8 mouse cellular contexts compared by ENCODE assay signal in genomic region chr8:84815547-84815946, GRCm38 (mm10). TPM values are rescaled to one million over a fixed set of nuclear protein-coding genes. Genes with fewer than 3 reads are reported as not detected.
A peak's percentile ranks its signal among the peaks of the same experiment; 100 is the strongest.
DNase-seq lines count a peak whose midpoint lies in the region; ATAC-seq lines count a peak whose summit lies in the region.

No protein-coding gene starts in this region.

- no peak overlapping the region for H3K4me3 ChIP-seq in intestine, embryonic 15.5 days (replicated peaks)

- H3K27ac ChIP-seq in intestine, embryonic 15.5 days = no peak overlapping the region

- H3K27me3 ChIP-seq in intestine, embryonic 15.5 days (replicated peaks) = peaks cover 26% of the 10 kb centered on the region

- intact Hi-C loops in left cerebral cortex, postnatal 14 days (cut with DNase I) = loop anchor here (5.0 kb wide), 1 partner anchor 178 kb away; no protein-coding TSS in a partner anchor

- H3K4me2 ChIP-seq in intestine, embryonic 15.5 days (replicated peaks) = no peak overlapping the region

- no peaks in the 10 kb centered on the region for H3K9me3 ChIP-seq in intestine, embryonic 15.5 days

- 19% methylated on average over 9 of the region's 9 CpGs for WGBS in intestine, embryonic 15.5 days

- H3K9ac ChIP-seq in intestine, embryonic 15.5 days = no peak overlapping the region

- H3K4me1 ChIP-seq in intestine, embryonic 15.5 days (replicated peaks) = peaks cover 7% of the 10 kb centered on the region; the same call in 1 of the 2 replicates

- no peaks in the 10 kb centered on the region for H3K36me3 ChIP-seq in intestine, embryonic 15.5 days

- DNase-seq in adrenal gland, adult (ENCODE audit: inconsistent age in 2 of 2, low spot score in 1 of 2) = peak; percentile 92 to 98
- peak; percentile 93 for DNase-seq in embryo, embryonic 10.5 days (ENCODE audit: low spot score)
- DNase-seq in gastrocnemius, postnatal 25 days = peak; percentile 93
- DNase-seq in left cerebral cortex, postnatal 14 days (ENCODE audit: low spot score in 2 of 2) = peak; percentile 97 to 98
- peak; percentile 94 to 96 for DNase-seq in right cerebral cortex, postnatal 10 days (ENCODE audit: low spot score in 2 of 2)
- DNase-seq in urinary bladder, postnatal 14 days (ENCODE audit: low spot score) = peak; percentile 96

- ATAC-seq in intestine, embryonic 15.5 days = peak; percentile 81
- ATAC-seq in megakaryocyte-erythroid progenitor cell, adult 5-6 weeks (replicated peaks; ENCODE audit: low FRiP score, low TSS enrichment, poor library complexity, severe bottlenecking) = peak; percentile 83

RNA-seq across cellular contexts. Expression of gene Dand5, which starts 7.1 kb away (rescaled TPM):
- total RNA-seq in gastrocnemius, postnatal 25 days (2021) = 1 to 10 TPM; 9.5 to 9.6 TPM
- 4.5 and 5.3 TPM in 2 replicates for polyA plus RNA-seq in intestine, embryonic 15.5 days (2015; fragmentation: Nextera tagmentation; extraction: Ambion mirVana)
- 1 to 10 TPM; 8.0 to 9.6 TPM for total RNA-seq in left cerebral cortex, postnatal 14 days (2021)
- 4.7 TPM in 2 replicates for total RNA-seq in megakaryocyte-erythroid progenitor cell, adult 5-6 weeks (2014; fragmentation: Nextera tagmentation)
- 3.5 and 3.7 TPM in 2 replicates for total RNA-seq in megakaryocyte-erythroid progenitor cell, adult 5-6 weeks (2017)

RNA-seq across cellular contexts. Expression of gene Nfix, which starts 15.4 kb away (rescaled TPM):
- 100 to 1,000 TPM; 447 to 529 TPM for total RNA-seq in gastrocnemius, postnatal 25 days (2021)
- 14.2 and 14.8 TPM in 2 replicates for polyA plus RNA-seq in intestine, embryonic 15.5 days (2015; fragmentation: Nextera tagmentation; extraction: Ambion mirVana)
- 100 to 1,000 TPM; 402 to 429 TPM for total RNA-seq in left cerebral cortex, postnatal 14 days (2021)
- total RNA-seq in megakaryocyte-erythroid progenitor cell, adult 5-6 weeks (2014; fragmentation: Nextera tagmentation) = 73.4 and 79.7 TPM in 2 replicates
- total RNA-seq in megakaryocyte-erythroid progenitor cell, adult 5-6 weeks (2017) = 13.3 and 26.0 TPM in 2 replicates

RNA-seq across cellular contexts. Expression of gene Gadd45gip1, which starts 15.8 kb away (rescaled TPM):
- 10 to 100 TPM; 20.5 to 22.6 TPM for total RNA-seq in gastrocnemius, postnatal 25 days (2021)
- polyA plus RNA-seq in intestine, embryonic 15.5 days (2015; fragmentation: Nextera tagmentation; extraction: Ambion mirVana) = 61.7 and 62.6 TPM in 2 replicates
- 10 to 100 TPM; 23.4 to 23.6 TPM for total RNA-seq in left cerebral cortex, postnatal 14 days (2021)
- 28.3 and 31.1 TPM in 2 replicates for total RNA-seq in megakaryocyte-erythroid progenitor cell, adult 5-6 weeks (2014; fragmentation: Nextera tagmentation)
- total RNA-seq in megakaryocyte-erythroid progenitor cell, adult 5-6 weeks (2017) = 53.1 and 61.8 TPM in 2 replicates

RNA-seq across cellular contexts. Expression of gene Rad23a, which starts 24.9 kb away (rescaled TPM):
- 100 to 1,000 TPM; 134 TPM for total RNA-seq in gastrocnemius, postnatal 25 days (2021)
- polyA plus RNA-seq in intestine, embryonic 15.5 days (2015; fragmentation: Nextera tagmentation; extraction: Ambion mirVana) = 102 and 106 TPM in 2 replicates
- 10 to 100 TPM; 59.5 to 72.0 TPM for total RNA-seq in left cerebral cortex, postnatal 14 days (2021)
- total RNA-seq in megakaryocyte-erythroid progenitor cell, adult 5-6 weeks (2014; fragmentation: Nextera tagmentation) = 94.8 and 151 TPM in 2 replicates
- total RNA-seq in megakaryocyte-erythroid progenitor cell, adult 5-6 weeks (2017) = 38.4 and 43.7 TPM in 2 replicates

RNA-seq across cellular contexts. Expression of gene Calr, which starts 31.2 kb away (rescaled TPM):
- total RNA-seq in gastrocnemius, postnatal 25 days (2021) = 100 to 1,000 TPM; 178 to 214 TPM
- polyA plus RNA-seq in intestine, embryonic 15.5 days (2015; fragmentation: Nextera tagmentation; extraction: Ambion mirVana) = 1,038 and 1,157 TPM in 2 replicates
- total RNA-seq in left cerebral cortex, postnatal 14 days (2021) = 100 to 1,000 TPM; 495 to 553 TPM
- 286 and 320 TPM in 2 replicates for total RNA-seq in megakaryocyte-erythroid progenitor cell, adult 5-6 weeks (2014; fragmentation: Nextera tagmentation)
- 1,361 and 1,527 TPM in 2 replicates for total RNA-seq in megakaryocyte-erythroid progenitor cell, adult 5-6 weeks (2017)

Comparison
In these comparisons a context has a peak if more than half of its experiments do, and no peak if none do; other contexts are left out.
1. RNA of gene Nfix, which starts 15.4 kb away (total RNA-seq): 447 to 529 TPM in gastrocnemius, postnatal 25 days and 402 to 429 TPM in left cerebral cortex, postnatal 14 days; 13.3 to 79.7 TPM in megakaryocyte-erythroid progenitor cell, adult 5-6 weeks; every median in the first group is over 4 times any median in the second.
2. Peak in every context shown above with its lines, with median percentiles within 50 percentile points of each other: DNase-seq.